18 mouse cellular contexts compared by ENCODE assay signal in genomic region chr10:87109038-87109771, GRCm38 (mm10). TPM values are rescaled to one million over a fixed set of nuclear protein-coding genes. Genes with fewer than 3 reads are reported as not detected.
DNase-seq lines count a peak whose midpoint lies in the region; ATAC-seq and TF ChIP-seq lines count a peak whose summit lies in the region.
"Had no signal": no experiment of that assay in that cellular context is flagged by ENCODE, and none has a peak within 500 bp of the region (broad histone marks: within the 10 kb centered on the region; RNA-seq: fewer than 3 reads in every experiment).

No protein-coding gene starts in this region.

- DNase-seq in hindbrain, postnatal 0 days (ENCODE audit: low spot score): peak; percentile 20
- DNase-seq in hindbrain, embryonic 11.5 days (ENCODE audit: low spot score): no peak
- DNase-seq in spleen, adult 2 months (ENCODE audit: low read depth in 1 of 2, low spot score in 2 of 2): no peak
- no peak for DNase-seq in spleen, postnatal 14 days (ENCODE audit: low spot score in 2 of 2)
- peak; percentile 30 for DNase-seq in layer of hippocampus, adult 9-10 months (ENCODE audit: low spot score)
- DNase-seq in adrenal gland, adult 8-10 months: no peak
- DNase-seq: adrenal gland, postnatal 10 days; gastrocnemius, postnatal 14 days; kidney, adult 2 months; kidney, postnatal 36 days; liver, embryonic 13.5 days; lung, postnatal 14 days; thymus, postnatal 4 days had no signal

- H3K9me3 ChIP-seq in hindbrain, postnatal 0 days (ENCODE audit: low read length): no peaks in the 10 kb centered on the region
- no peaks in the 10 kb centered on the region for H3K9me3 ChIP-seq in hindbrain, embryonic 11.5 days (ENCODE audit: control insufficient read depth, low read length)
- H3K9me3 ChIP-seq in neural tube, embryonic 15.5 days (replicated peaks): no peaks in the 10 kb centered on the region
- H3K9me3 ChIP-seq: embryonic facial prominence, embryonic 12.5 days; heart, embryonic 10.5 days; liver, embryonic 13.5 days had no signal

- no peak for TF ChIP-seq CTCF in hindbrain, postnatal 0 days (IDR thresholded peaks at IDR 0.05; ENCODE audit: low read depth)
- no peak for TF ChIP-seq CTCF in spleen, adult 2 months (IDR thresholded peaks at IDR 0.05; ENCODE audit: extremely low read depth, insufficient read depth, insufficient read length, insufficient replicate concordance)

- no peak overlapping the region for H3K4me3 ChIP-seq in hindbrain, postnatal 0 days (ENCODE audit: low read length)
- no peak overlapping the region for H3K4me3 ChIP-seq in hindbrain, embryonic 11.5 days (ENCODE audit: low read depth, low read length)
- no peak overlapping the region for H3K4me3 ChIP-seq in spleen, adult 2 months (ENCODE audit: extremely low read depth, insufficient read depth, insufficient read length)
- no peak overlapping the region for H3K4me3 ChIP-seq in neural tube, embryonic 15.5 days (replicated peaks)
- H3K4me3 ChIP-seq: embryonic facial prominence, embryonic 12.5 days; heart, embryonic 10.5 days; liver, embryonic 13.5 days had no signal

- TF ChIP-seq POLR2A in spleen, adult 2 months (IDR thresholded peaks at IDR 0.05; ENCODE audit: low read depth, low read length): no peak

- H3K4me2 ChIP-seq in hindbrain, postnatal 0 days (ENCODE audit: low read depth, low read length): no peak overlapping the region
- H3K4me2 ChIP-seq in hindbrain, embryonic 11.5 days (replicated peaks; ENCODE audit: low read depth, low read length): no peak overlapping the region
- H3K4me2 ChIP-seq in neural tube, embryonic 15.5 days: no peak overlapping the region
- H3K4me2 ChIP-seq: embryonic facial prominence, embryonic 12.5 days; liver, embryonic 13.5 days had no signal

- no peaks in the 10 kb centered on the region for H3K27me3 ChIP-seq in hindbrain, postnatal 0 days (ENCODE audit: insufficient read depth, low read length)
- H3K27me3 ChIP-seq in hindbrain, embryonic 11.5 days (ENCODE audit: control insufficient read depth, insufficient read depth, low read length): no peaks in the 10 kb centered on the region
- no peaks in the 10 kb centered on the region for H3K27me3 ChIP-seq in spleen, adult 2 months (ENCODE audit: control insufficient read depth, insufficient read depth, low read length)
- H3K27me3 ChIP-seq in neural tube, embryonic 15.5 days (replicated peaks): no peaks in the 10 kb centered on the region
- H3K27me3 ChIP-seq: embryonic facial prominence, embryonic 12.5 days; liver, embryonic 13.5 days had no signal

- no peaks in the 10 kb centered on the region for H3K4me1 ChIP-seq in hindbrain, postnatal 0 days (ENCODE audit: insufficient read depth, low read length)
- H3K4me1 ChIP-seq in hindbrain, embryonic 11.5 days (replicated peaks; ENCODE audit: control insufficient read depth, insufficient read depth, low read length): no peaks in the 10 kb centered on the region
- peaks cover 15% of the 10 kb centered on the region; the same call in 1 of the 2 replicates for H3K4me1 ChIP-seq in spleen, adult 2 months (ENCODE audit: control insufficient read depth, insufficient read depth, insufficient read length)
- H3K4me1 ChIP-seq in neural tube, embryonic 15.5 days: no peaks in the 10 kb centered on the region
- H3K4me1 ChIP-seq: embryonic facial prominence, embryonic 12.5 days; heart, embryonic 10.5 days; liver, embryonic 13.5 days had no signal

- no peak overlapping the region for H3K9ac ChIP-seq in hindbrain, postnatal 0 days (replicated peaks; ENCODE audit: low read length)
- no peak overlapping the region for H3K9ac ChIP-seq in hindbrain, embryonic 11.5 days (ENCODE audit: low read depth, low read length)
- H3K9ac ChIP-seq in neural tube, embryonic 15.5 days (replicated peaks): no peak overlapping the region
- H3K9ac ChIP-seq: embryonic facial prominence, embryonic 12.5 days; liver, embryonic 13.5 days had no signal

- no peak for ATAC-seq in hindbrain, postnatal 0 days
- no peak for ATAC-seq in hindbrain, embryonic 11.5 days (ENCODE audit: low FRiP score)
- no peak for ATAC-seq in neural tube, embryonic 15.5 days (ENCODE audit: low FRiP score)

- WGBS in hindbrain, postnatal 0 days: 64% methylated on average over 10 of the region's 10 CpGs
- 84% methylated on average over 10 of the region's 10 CpGs for WGBS in hindbrain, embryonic 11.5 days
- 93% methylated on average over 10 of the region's 10 CpGs for WGBS in spleen, adult 2 months
- 82% methylated on average over 10 of the region's 10 CpGs for WGBS in neural tube, embryonic 15.5 days

- H3K36me3 ChIP-seq in hindbrain, postnatal 0 days (ENCODE audit: insufficient read depth, low read length): no peaks in the 10 kb centered on the region
- H3K36me3 ChIP-seq in hindbrain, embryonic 11.5 days (ENCODE audit: control insufficient read depth, insufficient read depth, low read length): no peaks in the 10 kb centered on the region
- H3K36me3 ChIP-seq in spleen, adult 2 months (ENCODE audit: control insufficient read depth, insufficient read depth, low read length): no peaks in the 10 kb centered on the region
- no peaks in the 10 kb centered on the region for H3K36me3 ChIP-seq in neural tube, embryonic 15.5 days
- H3K36me3 ChIP-seq: embryonic facial prominence, embryonic 12.5 days; heart, embryonic 10.5 days; liver, embryonic 13.5 days had no signal

- H3K27ac ChIP-seq in hindbrain, postnatal 0 days: no peak overlapping the region
- H3K27ac ChIP-seq in hindbrain, embryonic 11.5 days (ENCODE audit: low read depth, low read length): no peak overlapping the region
- H3K27ac ChIP-seq in spleen, adult 2 months (ENCODE audit: insufficient read depth, low read length): peak overlapping the region; percentile 58
- H3K27ac ChIP-seq in neural tube, embryonic 15.5 days (replicated peaks): no peak overlapping the region
- H3K27ac ChIP-seq: embryonic facial prominence, embryonic 12.5 days; heart, embryonic 10.5 days; liver, embryonic 13.5 days had no signal

RNA-seq across cellular contexts. Expression of gene 1700113H08Rik, which starts 51.4 kb away (rescaled TPM):
- total RNA-seq in hindbrain, postnatal 0 days (2014; rRNA removed): 0.89 TPM in 1 of 2 replicates, not detected in the other
- 0.25 and 0.39 TPM in 2 replicates for polyA plus RNA-seq in hindbrain, postnatal 0 days (2015; fragmentation: Nextera tagmentation; extraction: Ambion mirVana)
- polyA plus RNA-seq in hindbrain, embryonic 11.5 days (2014; fragmentation: Nextera tagmentation; extraction: Ambion mirVana): 0.14 and 0.42 TPM in 2 replicates
- polyA plus RNA-seq in spleen, adult 2 months (2012; rRNA removed): 0.09 and 0.12 TPM in 2 replicates
- not detected for total RNA-seq in adrenal gland, adult 8-10 months (2022)
- polyA plus RNA-seq in neural tube, embryonic 15.5 days (2015; fragmentation: Nextera tagmentation; extraction: Ambion mirVana): 0.26 and 0.37 TPM in 2 replicates
- total RNA-seq: heart, postnatal 25 days had no signal
- polyA plus RNA-seq: C2C12; embryonic facial prominence, embryonic 12.5 days; heart, embryonic 10.5 days; kidney, adult 2 months; liver, embryonic 13.5 days had no signal

Comparison
In these comparisons a context has a peak if more than half of its experiments do, and no peak if none do; other contexts are left out.
1. DNase-seq: peak in hindbrain, postnatal 0 days (single experiment) and layer of hippocampus, adult 9-10 months (single experiment); none in hindbrain, embryonic 11.5 days (single experiment), spleen, adult 2 months (0 of 2), spleen, postnatal 14 days (0 of 2) and adrenal gland, adult 8-10 months (single experiment).